ENCODE assay signal across 30 mouse cellular contexts in genomic region chr6:122571617-122571959, GRCm38 (mm10). TPM values are rescaled to one million over a fixed set of nuclear protein-coding genes. Genes with fewer than 3 reads are reported as not detected.
DNase-seq lines count a peak whose midpoint lies in the region; TF ChIP-seq lines count a peak whose summit lies in the region.
"Had no signal": no experiment of that assay in that cellular context is flagged by ENCODE, and none has a peak within 500 bp of the region (broad histone marks: within the 10 kb centered on the region; RNA-seq: fewer than 3 reads in every experiment).

No protein-coding gene starts in this region.

- TF ChIP-seq CTCF in liver, adult 2 months (IDR thresholded peaks at IDR 0.05; ENCODE audit: low read depth, low read length): no peak
- TF ChIP-seq CTCF in MEL (IDR thresholded peaks at IDR 0.05 in 2 of 3, conservative IDR thresholded peaks at IDR 0.05 in 1 of 3; ENCODE audit: control insufficient read depth in 1 of 3, insufficient read depth in 1 of 3, low read depth in 2 of 3, low read length in 3 of 3, poor library complexity in 1 of 3, severe bottlenecking in 1 of 3): no peak
- TF ChIP-seq CTCF in bone marrow macrophage, adult 2 months (IDR thresholded peaks at IDR 0.05; ENCODE audit: low read depth, low read length): no peak
- TF ChIP-seq CTCF in heart, adult 2 months (IDR thresholded peaks at IDR 0.05): no peak

- H3K9me3 ChIP-seq in MEL (replicated peaks; ENCODE audit: insufficient read depth, low read length): no peaks in the 10 kb centered on the region
- H3K9me3 ChIP-seq: embryonic facial prominence, embryonic 15.5 days; forebrain, embryonic 15.5 days; hindbrain, embryonic 13.5 days had no signal

- DNase-seq in liver, adult 2 months (ENCODE audit: extremely low read depth, low read depth, low spot score): no peak
- DNase-seq in liver: no peak
- peak; percentile 23 for DNase-seq in MEL (ENCODE audit: low read depth, low spot score)
- no peak for DNase-seq in heart, adult 2 months
- no peak for DNase-seq in urinary bladder, adult 18-20 months (ENCODE audit: low spot score in 2 of 2)
- DNase-seq: adrenal gland, adult 8-10 months; cerebellum, adult 11 months; cerebellum, adult 8-10 months; cerebellum, postnatal 14 days; embryo, embryonic 11 days; gastrocnemius, postnatal 14 days; heart, postnatal 14 days had no signal

- no peak for TF ChIP-seq RAD21 in MEL (IDR thresholded peaks at IDR 0.05; ENCODE audit: low read depth, low read length)

- peak overlapping the region; percentile 41; the same call in 1 of the 2 replicates for H3K27ac ChIP-seq in liver, adult 2 months (replicated peaks; ENCODE audit: insufficient read depth, low read depth, low read length)
- H3K27ac ChIP-seq in MEL (ENCODE audit: control insufficient read depth, low read depth, low read length) (peak overlapping the region; percentile 69), macrophage (peak overlapping the region; percentile 95)
- H3K27ac ChIP-seq in bone marrow macrophage, adult 2 months (ENCODE audit: insufficient read depth, low read depth, low read length): peak overlapping the region; percentile 98
- no peak overlapping the region for H3K27ac ChIP-seq in heart, adult 2 months
- H3K27ac ChIP-seq: embryonic facial prominence, embryonic 15.5 days; forebrain, embryonic 15.5 days; hindbrain, embryonic 13.5 days; hindbrain, postnatal 0 days had no signal

- H3K27me3 ChIP-seq in liver, adult 2 months (ENCODE audit: control insufficient read depth, insufficient read depth, low read length): no peaks in the 10 kb centered on the region
- no peaks in the 10 kb centered on the region for H3K27me3 ChIP-seq in MEL (ENCODE audit: control insufficient read depth in 1 of 2, insufficient read depth in 2 of 2, low read length in 2 of 2)
- 0 out of 2 replicates have a peak, but pooled peaks cover 2% of the 10 kb centered on the region for H3K27me3 ChIP-seq in heart, adult 2 months (ENCODE audit: control insufficient read depth, insufficient read depth, low read length)
- H3K27me3 ChIP-seq: CH12.LX; embryonic facial prominence, embryonic 15.5 days; forebrain, embryonic 15.5 days; hindbrain, embryonic 13.5 days had no signal

- TF ChIP-seq EP300 in MEL (IDR thresholded peaks at IDR 0.05; ENCODE audit: low read depth in 1 of 2, low read length in 2 of 2): peak in 1 of 2 experiments; percentile 51; a peak in 1 of 4 replicates
- TF ChIP-seq EP300 in heart, adult 2 months (IDR thresholded peaks at IDR 0.05; ENCODE audit: insufficient read depth, low read depth, low read length): no peak

- H3K4me3 ChIP-seq in liver, adult 2 months (ENCODE audit: insufficient read depth, low read depth, low read length): no peak overlapping the region
- H3K4me3 ChIP-seq in MEL (ENCODE audit: control insufficient read depth in 1 of 2, insufficient read depth in 1 of 2, low read depth in 2 of 2, low read length in 2 of 2) (peak overlapping the region in 1 of 2 experiments; percentile 13; a peak in 1 of 4 replicates), macrophage (ENCODE audit: inconsistent target) (no peak overlapping the region)
- no peak overlapping the region for H3K4me3 ChIP-seq in bone marrow macrophage, adult 2 months (ENCODE audit: insufficient read depth, low read length)
- no peak overlapping the region for H3K4me3 ChIP-seq in heart, adult 2 months
- H3K4me3 ChIP-seq: embryonic facial prominence, embryonic 15.5 days; erythroblast, embryonic 14.5 days; forebrain, embryonic 15.5 days; hindbrain, embryonic 13.5 days had no signal

- no peak overlapping the region for H3K9ac ChIP-seq in liver, adult 2 months (ENCODE audit: low read depth, low read length)
- H3K9ac ChIP-seq in MEL (ENCODE audit: control insufficient read depth, low read depth, low read length, poor library complexity, severe bottlenecking): peak overlapping the region; percentile 8
- H3K9ac ChIP-seq in heart, adult 2 months (ENCODE audit: low read depth, low read length): no peak overlapping the region
- H3K9ac ChIP-seq: embryonic facial prominence, embryonic 15.5 days; forebrain, embryonic 15.5 days; hindbrain, embryonic 13.5 days had no signal

- WGBS in liver, adult 2 months: 13% methylated on average over 3 of the region's 3 CpGs
- 51% methylated on average over 3 of the region's 3 CpGs for WGBS in macrophage (ENCODE audit: missing documents)
- 31% methylated on average over 3 of the region's 3 CpGs for WGBS in heart, adult 2 months

- no peaks in the 10 kb centered on the region for H3K36me3 ChIP-seq in liver, adult 2 months (ENCODE audit: control insufficient read depth, insufficient read depth, low read length)
- H3K36me3 ChIP-seq in MEL (ENCODE audit: control insufficient read depth in 1 of 2, insufficient read depth in 2 of 2, low read length in 2 of 2) (peaks cover 0 to 30% of the 10 kb centered on the region in 2 experiments; a peak in 2 of 4 replicates), macrophage (ENCODE audit: inconsistent target) (no peaks in the 10 kb centered on the region)
- H3K36me3 ChIP-seq in heart, adult 2 months (ENCODE audit: control insufficient read depth, insufficient read depth, low read length): no peaks in the 10 kb centered on the region
- H3K36me3 ChIP-seq: embryonic facial prominence, embryonic 15.5 days; forebrain, embryonic 15.5 days; hindbrain, embryonic 13.5 days had no signal

- TF ChIP-seq POLR2A in liver, adult 2 months (IDR thresholded peaks at IDR 0.05; ENCODE audit: extremely low read depth, insufficient read depth, low read length): no peak
- TF ChIP-seq POLR2A in MEL (IDR thresholded peaks at IDR 0.05; ENCODE audit: control insufficient read depth in 1 of 2, insufficient read depth in 1 of 2, low read depth in 1 of 2, low read length in 2 of 2, poor library complexity in 1 of 2): no peak
- no peak for TF ChIP-seq POLR2A in bone marrow macrophage, adult 2 months (IDR thresholded peaks at IDR 0.05; ENCODE audit: borderline replicate concordance, low read depth, low read length)
- no peak for TF ChIP-seq POLR2A in heart, adult 2 months (IDR thresholded peaks at IDR 0.05; ENCODE audit: insufficient read depth, low read depth, low read length)

- intact Hi-C loops in heart, adult 2 months (cut with DNase I): no loop called here

- peaks cover 4% of the 10 kb centered on the region for H3K4me1 ChIP-seq in liver, adult 2 months (ENCODE audit: control insufficient read depth, insufficient read depth, low read length)
- peaks cover 27 to 34% of the 10 kb centered on the region in 2 experiments for H3K4me1 ChIP-seq in MEL (ENCODE audit: control insufficient read depth in 1 of 2, insufficient read depth in 2 of 2, low read length in 2 of 2)
- peaks cover 67% of the 10 kb centered on the region for H3K4me1 ChIP-seq in bone marrow macrophage, adult 2 months (ENCODE audit: control insufficient read depth, insufficient read depth, low read length)
- no peaks in the 10 kb centered on the region; the same call in 1 of the 2 replicates for H3K4me1 ChIP-seq in heart, adult 2 months (ENCODE audit: control insufficient read depth, insufficient read depth, low read length)
- H3K4me1 ChIP-seq: embryonic facial prominence, embryonic 15.5 days; forebrain, embryonic 15.5 days had no signal

- no peaks in the 10 kb centered on the region for H3K79me2 ChIP-seq in liver, adult 2 months (ENCODE audit: control insufficient read depth, insufficient read depth, low read length)
- H3K79me2 ChIP-seq in MEL (ENCODE audit: control insufficient read depth, insufficient read depth, low read length, poor library complexity) (no peaks in the 10 kb centered on the region), macrophage (ENCODE audit: inconsistent target) (no peaks in the 10 kb centered on the region)
- no peaks in the 10 kb centered on the region for H3K79me2 ChIP-seq in heart, adult 2 months (replicated peaks; ENCODE audit: control insufficient read depth, insufficient read depth, low read length)

RNA-seq across cellular contexts. Expression of gene Aicda, which starts 18.0 kb away (rescaled TPM):
- total RNA-seq in liver, adult 2 months (2014; rRNA removed): 0.07 TPM in 1 of 2 replicates, not detected in the other
- polyA plus RNA-seq in liver, adult 2 months (2012; rRNA removed): not detected in 2 replicates
- 0.13 TPM in 1 of 2 replicates, not detected in the other for total RNA-seq in MEL (2012; rRNA removed)
- under 1 TPM in 1 of 2 experiments, not detected in 1; 0.03 TPM for polyA plus RNA-seq in MEL (2012; ENCODE audit: insufficient read depth in 1 of 2, insufficient read length in 2 of 2, low read depth in 1 of 2, low replicate concordance in 2 of 2, missing spikeins in 1 of 2)
- 0.45 TPM in 1 of 2 replicates, not detected in the other for polyA plus RNA-seq in bone marrow macrophage, adult 2 months (2012; ENCODE audit: insufficient read depth, insufficient read length, missing spikeins)
- not detected for total RNA-seq in macrophage (2018; cell fraction: chromatin; rRNA removed)
- under 1 TPM in 8 of 26 experiments, not detected in 18; 0.05 to 0.13 (median 0.09) TPM for total RNA-seq in macrophage (2018; cell fraction: cytosol; rRNA removed)
- total RNA-seq in macrophage (2018; cell fraction: nucleus; rRNA removed): not detected
- 0.13 TPM in 1 of 3 replicates, not detected in the others for polyA plus RNA-seq in macrophage (2018)
- total RNA-seq in heart, adult 2 months (2021): not detected
- not detected in 2 replicates for polyA plus RNA-seq in heart, adult 2 months (2012; rRNA removed)
- total RNA-seq: adrenal gland, adult 8-10 months; adrenal gland, postnatal 4 days; common myeloid progenitor, adult 5-6 weeks; gastrocnemius, adult 18-20 months; gastrocnemius, postnatal 14 days; granulocyte monocyte progenitor cell, adult 5-6 weeks; heart, postnatal 14 days; hematopoietic stem cell, adult 5-6 weeks had no signal
- polyA plus RNA-seq: embryonic facial prominence, embryonic 11.5 days; embryonic facial prominence, embryonic 15.5 days; erythroblast, embryonic 14.5 days; forebrain, embryonic 11.5 days; frontal cortex, adult 2 months; heart, embryonic 14.5 days had no signal

RNA-seq across cellular contexts. Expression of gene Apobec1, which starts 30.7 kb away (rescaled TPM):
- total RNA-seq in liver, adult 2 months (2014; rRNA removed): 17.3 and 21.9 TPM in 2 replicates
- 16.3 and 18.2 TPM in 2 replicates for polyA plus RNA-seq in liver, adult 2 months (2012; rRNA removed)
- total RNA-seq in MEL (2012; rRNA removed): 4.5 and 4.9 TPM in 2 replicates
- polyA plus RNA-seq in MEL (2012; ENCODE audit: insufficient read depth in 1 of 2, insufficient read length in 2 of 2, low read depth in 1 of 2, low replicate concordance in 2 of 2, missing spikeins in 1 of 2) (1 to 10 TPM in 1 of 2 experiments, not detected in 1; 5.8 TPM), macrophage (2018) (444 to 687 TPM (median 596 TPM) in 3 replicates)
- 664 and 728 TPM in 2 replicates for polyA plus RNA-seq in bone marrow macrophage, adult 2 months (2012; ENCODE audit: insufficient read depth, insufficient read length, missing spikeins)
- total RNA-seq in macrophage (2018; cell fraction: chromatin; rRNA removed): 1,000 to 10,000 TPM in 17 of 26 experiments, 100 to 1,000 TPM in 9; 315 to 2,085 (median 1,261) TPM
- 100 to 1,000 TPM; 233 to 622 (median 484) TPM for total RNA-seq in macrophage (2018; cell fraction: cytosol; rRNA removed)
- total RNA-seq in macrophage (2018; cell fraction: nucleus; rRNA removed): 1,000 to 10,000 TPM in 12 of 26 experiments, 100 to 1,000 TPM in 14; 360 to 1,596 (median 951) TPM
- 1 to 10 TPM; 4.8 to 6.1 TPM for total RNA-seq in heart, adult 2 months (2021)
- 9.8 and 17.9 TPM in 2 replicates for polyA plus RNA-seq in heart, adult 2 months (2012; rRNA removed)
- polyA plus RNA-seq: erythroblast, embryonic 14.5 days had no signal

RNA-seq across cellular contexts. Expression of gene Gdf3, which starts 38.3 kb away (rescaled TPM):
- not detected in 2 replicates for total RNA-seq in liver, adult 2 months (2014; rRNA removed)
- polyA plus RNA-seq in liver, adult 2 months (2012; rRNA removed): 0.05 TPM in 1 of 2 replicates, not detected in the other
- 39.6 and 42.8 TPM in 2 replicates for total RNA-seq in MEL (2012; rRNA removed)
- polyA plus RNA-seq in MEL (2012; ENCODE audit: insufficient read depth in 1 of 2, insufficient read length in 2 of 2, low read depth in 1 of 2, low replicate concordance in 2 of 2, missing spikeins in 1 of 2): 10 to 100 TPM in 1 of 2 experiments, not detected in 1; 50.2 TPM
- 30.2 and 32.0 TPM in 2 replicates for polyA plus RNA-seq in bone marrow macrophage, adult 2 months (2012; ENCODE audit: insufficient read depth, insufficient read length, missing spikeins)
- 10 to 100 TPM in 2 of 26 experiments, 1 to 10 TPM in 24; 1.8 to 12.0 (median 4.9) TPM for total RNA-seq in macrophage (2018; cell fraction: chromatin; rRNA removed)
- 10 to 100 TPM; 10.5 to 25.7 (median 18.3) TPM for total RNA-seq in macrophage (2018; cell fraction: cytosol; rRNA removed)
- 10 to 100 TPM in 25 of 26 experiments, 1 to 10 TPM in 1; 5.4 to 27.0 (median 20.6) TPM for total RNA-seq in macrophage (2018; cell fraction: nucleus; rRNA removed)
- polyA plus RNA-seq in macrophage (2018): 23.1 to 29.1 TPM (median 26.4 TPM) in 3 replicates
- not detected for total RNA-seq in heart, adult 2 months (2021)
- not detected in 2 replicates for polyA plus RNA-seq in heart, adult 2 months (2012; rRNA removed)
- total RNA-seq: adrenal gland, postnatal 4 days; CH12.LX; gastrocnemius, adult 18-20 months; gastrocnemius, postnatal 14 days; heart, postnatal 14 days had no signal
- polyA plus RNA-seq: embryonic facial prominence, embryonic 11.5 days; erythroblast, embryonic 14.5 days; forebrain, embryonic 15.5 days; frontal cortex, adult 2 months had no signal

RNA-seq across cellular contexts. Expression of gene Dppa3, which starts 54.6 kb away (rescaled TPM):
- not detected in 2 replicates for total RNA-seq in liver, adult 2 months (2014; rRNA removed)
- not detected in 2 replicates for polyA plus RNA-seq in liver, adult 2 months (2012; rRNA removed)
- not detected in 2 replicates for total RNA-seq in MEL (2012; rRNA removed)
- polyA plus RNA-seq in MEL (2012; ENCODE audit: insufficient read depth in 1 of 2, insufficient read length in 2 of 2, low read depth in 1 of 2, low replicate concordance in 2 of 2, missing spikeins in 1 of 2) (not detected), macrophage (2018) (1.3 to 3.4 TPM (median 1.4 TPM) in 3 replicates)
- polyA plus RNA-seq in bone marrow macrophage, adult 2 months (2012; ENCODE audit: insufficient read depth, insufficient read length, missing spikeins): 14.6 and 20.2 TPM in 2 replicates
- total RNA-seq in macrophage (2018; cell fraction: chromatin; rRNA removed): 1 to 10 TPM in 6 of 26 experiments, not detected in 20; 1.1 to 3.8 (median 1.5) TPM
- 1 to 10 TPM in 5 of 26 experiments, under 1 TPM in 20, not detected in 1; 0.29 to 1.3 (median 0.58) TPM for total RNA-seq in macrophage (2018; cell fraction: cytosol; rRNA removed)
- 1 to 10 TPM in 15 of 26 experiments, under 1 TPM in 2, not detected in 9; 0.86 to 5.5 (median 1.8) TPM for total RNA-seq in macrophage (2018; cell fraction: nucleus; rRNA removed)
- total RNA-seq in heart, adult 2 months (2021): not detected
- polyA plus RNA-seq in heart, adult 2 months (2012; rRNA removed): not detected in 2 replicates
- total RNA-seq: adrenal gland, adult 8-10 months; adrenal gland, postnatal 4 days; CH12.LX; common myeloid progenitor, adult 5-6 weeks; gastrocnemius, adult 18-20 months; gastrocnemius, postnatal 14 days; granulocyte monocyte progenitor cell, adult 5-6 weeks; heart, postnatal 14 days; hematopoietic stem cell, adult 5-6 weeks; hindbrain, postnatal 0 days had no signal
- polyA plus RNA-seq: embryonic facial prominence, embryonic 11.5 days; embryonic facial prominence, embryonic 15.5 days; erythroblast, embryonic 14.5 days; forebrain, embryonic 11.5 days; forebrain, embryonic 15.5 days; frontal cortex, adult 2 months; hindbrain, embryonic 13.5 days; hindbrain, postnatal 0 days; intestine, embryonic 14.5 days had no signal

Comparison
In these comparisons a context has a peak if more than half of its experiments do, and no peak if none do; other contexts are left out.
1. RNA of gene Apobec1, which starts 30.7 kb away (polyA plus RNA-seq): 664 to 728 TPM in bone marrow macrophage, adult 2 months and 444 to 687 TPM in macrophage; 16.3 to 18.2 TPM in liver, adult 2 months, 9.8 to 17.9 TPM in heart, adult 2 months and 5.8 TPM in MEL; every median in the first group is over 10 times any median in the second.
2. RNA of gene Gdf3, which starts 38.3 kb away (polyA plus RNA-seq): 50.2 TPM in MEL, 30.2 to 32.0 TPM in bone marrow macrophage, adult 2 months and 23.1 to 29.1 TPM in macrophage; 0.05 TPM in liver, adult 2 months and not detected in heart, adult 2 months; every median in the first group is over 10 times any median in the second.